In the genomic region with DNA sequence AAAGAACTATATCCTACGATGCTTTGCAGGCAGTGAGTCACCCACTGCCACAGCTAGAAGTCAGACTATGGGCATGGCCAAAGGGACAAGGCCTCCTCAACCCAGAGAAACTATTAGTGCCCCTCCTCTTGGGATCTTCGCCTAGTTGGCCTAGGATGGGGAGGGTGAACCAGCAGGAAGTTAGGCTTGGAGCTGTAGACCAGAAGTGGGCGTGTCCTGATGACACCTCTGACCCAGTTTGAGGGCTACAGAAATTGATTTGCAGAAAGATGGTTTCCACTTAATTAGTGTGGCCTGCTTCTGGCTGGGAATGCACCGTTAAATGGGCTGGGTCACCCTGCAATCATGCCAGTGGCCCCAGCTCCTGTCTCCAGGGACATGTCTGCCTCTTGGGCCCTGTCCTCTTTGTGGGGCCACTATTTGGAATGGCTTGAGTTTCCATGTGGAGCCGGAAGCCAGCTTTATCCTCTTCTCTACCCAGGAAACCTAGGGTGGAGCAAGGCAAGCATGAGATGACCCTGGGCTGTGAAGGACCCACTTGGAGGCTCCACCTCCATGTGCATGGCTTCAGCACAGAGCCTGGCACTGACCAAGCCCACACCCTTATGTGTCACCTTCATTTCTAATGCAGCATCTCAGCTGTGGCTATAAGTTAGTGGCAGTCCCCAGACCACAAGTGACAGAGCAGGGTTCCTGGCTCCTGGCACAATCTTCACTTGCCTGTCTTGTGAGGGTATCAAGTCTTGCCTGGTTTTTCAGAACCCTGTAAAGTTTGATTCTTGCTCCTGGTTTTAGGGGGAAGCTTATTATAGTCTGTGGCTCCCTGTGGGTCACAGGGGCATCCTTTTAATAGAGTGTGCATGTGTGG, we compare ENCODE assay signal across 19 mouse cellular contexts. TPM values are rescaled to one million over a fixed set of nuclear protein-coding genes. Genes with fewer than 3 reads are reported as not detected.
A peak's percentile ranks its signal among the peaks of the same experiment; 100 is the strongest.
DNase-seq lines count a peak whose midpoint lies in the region; ATAC-seq and TF ChIP-seq lines count a peak whose summit lies in the region.
"Had no signal": no experiment of that assay in that cellular context is flagged by ENCODE, and none has a peak within 500 bp of the region (broad histone marks: within the 10 kb centered on the region; RNA-seq: fewer than 3 reads in every experiment).

No protein-coding gene starts in this region.

- H3K4me3 ChIP-seq in left cerebral cortex, adult 2 months = no peak overlapping the region
- H3K4me3 ChIP-seq in CH12.LX (replicated peaks in 1 of 3; ENCODE audit: low read depth in 2 of 3, low read length in 2 of 3, poor library complexity in 1 of 3) = peak overlapping the region in 1 of 3 experiments; percentile 21
- no peak overlapping the region for H3K4me3 ChIP-seq in liver, postnatal 0 days (ENCODE audit: low read depth, low read length)
- H3K4me3 ChIP-seq: embryonic facial prominence, embryonic 15.5 days; heart, embryonic 12.5 days; hindbrain, embryonic 15.5 days; liver, embryonic 15.5 days; neural tube, embryonic 12.5 days; stomach, embryonic 15.5 days had no signal

- no peak for TF ChIP-seq RAD21 in CH12.LX (IDR thresholded peaks at IDR 0.05; ENCODE audit: low read depth, low read length)

- peaks cover 64 to 97% of the 10 kb centered on the region in 2 experiments for H3K4me1 ChIP-seq in CH12.LX (ENCODE audit: control insufficient read depth in 1 of 2, insufficient read depth in 2 of 2)
- H3K4me1 ChIP-seq in liver, postnatal 0 days (ENCODE audit: insufficient read depth) = peaks cover 4% of the 10 kb centered on the region; the same call in 1 of the 2 replicates
- H3K4me1 ChIP-seq: embryonic facial prominence, embryonic 15.5 days; liver, embryonic 15.5 days; stomach, embryonic 15.5 days had no signal

- TF ChIP-seq POLR2A in CH12.LX (IDR thresholded peaks at IDR 0.05; ENCODE audit: low read depth, low read length) = peak; percentile 30; the same call in 1 of the 2 replicates

- no peaks in the 10 kb centered on the region for H3K27me3 ChIP-seq in CH12.LX (replicated peaks)
- H3K27me3 ChIP-seq in liver, postnatal 0 days (ENCODE audit: insufficient read depth, low read length) = no peaks in the 10 kb centered on the region
- H3K27me3 ChIP-seq: embryonic facial prominence, embryonic 15.5 days; heart, embryonic 12.5 days; hindbrain, embryonic 15.5 days; neural tube, embryonic 12.5 days; stomach, embryonic 15.5 days had no signal

- TF ChIP-seq EP300 in CH12.LX (IDR thresholded peaks at IDR 0.05; ENCODE audit: low read length) = no peak; the same call in 1 of the 2 replicates
- TF ChIP-seq EP300 in liver, postnatal 0 days (IDR thresholded peaks at IDR 0.05; ENCODE audit: low read depth) = no peak

- in situ Hi-C loops in CH12.LX (cut with MboI; ENCODE audit: low pct_ligation_motif_present, low pct_unique_long_range_greater_than_20kb, low sequenced_read_pairs) = loop anchor here (10.0 kb wide), 1 partner anchor 53 kb away; a partner anchor contains a TSS

- WGBS in liver, postnatal 0 days (ENCODE audit: insufficient replicate concordance) = 59% methylated on average over 5 of the region's 5 CpGs

- peaks cover 41% of the 10 kb centered on the region for H3K79me2 ChIP-seq in CH12.LX (replicated peaks; ENCODE audit: control insufficient read depth, extremely low read depth, insufficient read depth, poor library complexity, severe bottlenecking)

- no peaks in the 10 kb centered on the region for H3K9me3 ChIP-seq in CH12.LX (replicated peaks; ENCODE audit: low read length)
- H3K9me3 ChIP-seq in liver, postnatal 0 days (ENCODE audit: low read length) = no peaks in the 10 kb centered on the region
- H3K9me3 ChIP-seq: embryonic facial prominence, embryonic 15.5 days; heart, embryonic 12.5 days; hindbrain, embryonic 15.5 days; liver, embryonic 15.5 days; neural tube, embryonic 12.5 days; stomach, embryonic 15.5 days had no signal

- H3K36me3 ChIP-seq in CH12.LX (replicated peaks in 1 of 2; ENCODE audit: control insufficient read depth in 1 of 2, insufficient read depth in 1 of 2, low read length in 1 of 2) = peaks cover 41 to 69% of the 10 kb centered on the region in 2 experiments
- no peaks in the 10 kb centered on the region for H3K36me3 ChIP-seq in liver, postnatal 0 days (replicated peaks; ENCODE audit: insufficient read depth, low read length)
- H3K36me3 ChIP-seq: embryonic facial prominence, embryonic 15.5 days; heart, embryonic 12.5 days; hindbrain, embryonic 15.5 days; liver, embryonic 15.5 days; neural tube, embryonic 12.5 days; stomach, embryonic 15.5 days had no signal

- dilution Hi-C loops in CH12.LX (cut with MboI; ENCODE audit: extremely low pct_ligation_motif_present, extremely low pct_unique_long_range_greater_than_20kb, low sequenced_read_pairs) = no loop called here

- intact Hi-C loops in left cerebral cortex, adult 2 months (cut with DNase I) = no loop called here

- H3K9ac ChIP-seq in CH12.LX (ENCODE audit: insufficient read depth, low read depth) = peak overlapping the region; percentile 65
- H3K9ac ChIP-seq in liver, postnatal 0 days (replicated peaks) = no peak overlapping the region
- H3K9ac ChIP-seq: embryonic facial prominence, embryonic 15.5 days; heart, embryonic 12.5 days; hindbrain, embryonic 15.5 days; liver, embryonic 15.5 days; neural tube, embryonic 12.5 days; stomach, embryonic 15.5 days had no signal

- ATAC-seq in liver, postnatal 0 days = no peak
- no peak for ATAC-seq in erythroblast, adult 5-6 weeks (replicated peaks; ENCODE audit: low FRiP score, poor library complexity, severe bottlenecking)

- H3K27ac ChIP-seq in left cerebral cortex, adult 2 months = peak overlapping the region; percentile 20; the same call in 1 of the 2 replicates
- H3K27ac ChIP-seq in CH12.LX (ENCODE audit: insufficient read depth, low read depth) = peak overlapping the region; percentile 99
- H3K27ac ChIP-seq in liver, postnatal 0 days (ENCODE audit: low read depth) = no peak overlapping the region
- H3K27ac ChIP-seq: embryonic facial prominence, embryonic 15.5 days; hindbrain, embryonic 15.5 days; liver, embryonic 15.5 days; neural tube, embryonic 12.5 days; stomach, embryonic 15.5 days had no signal

- peak overlapping the region; percentile 48 for H3K4me2 ChIP-seq in CH12.LX (ENCODE audit: insufficient read depth, low read depth, poor library complexity, severe bottlenecking)
- no peak overlapping the region for H3K4me2 ChIP-seq in liver, postnatal 0 days (ENCODE audit: low read depth, low read length)
- H3K4me2 ChIP-seq: embryonic facial prominence, embryonic 15.5 days; heart, embryonic 12.5 days; hindbrain, embryonic 15.5 days; liver, embryonic 15.5 days; neural tube, embryonic 12.5 days; stomach, embryonic 15.5 days had no signal

- no peak for TF ChIP-seq CTCF in left cerebral cortex, adult 2 months (IDR thresholded peaks at IDR 0.05)
- no peak for TF ChIP-seq CTCF in CH12.LX (conservative IDR thresholded peaks at IDR 0.05 in 1 of 2, IDR thresholded peaks at IDR 0.05 in 1 of 2; ENCODE audit: low read depth in 2 of 2, low read length in 2 of 2)
- TF ChIP-seq CTCF in liver, postnatal 0 days (IDR thresholded peaks at IDR 0.05; ENCODE audit: low read depth) = no peak

- no peak for DNase-seq in left cerebral cortex, adult 2 months (ENCODE audit: extremely low spot score in 1 of 2, low spot score in 2 of 2)
- DNase-seq in left cerebral cortex, adult 11 months (ENCODE audit: low spot score) = no peak
- peak; percentile 59 for DNase-seq in CD4-positive helper T cell, adult 2 months (ENCODE audit: low read depth, low spot score)
- DNase-seq in CH12.LX (ENCODE audit: extremely low read depth) = peak; percentile 65
- peak; percentile 65 to 81 for DNase-seq in natural killer cell, adult 2 months (ENCODE audit: low spot score in 2 of 2)
- DNase-seq in liver, postnatal 0 days = no peak
- DNase-seq in left cerebral cortex, adult 18-20 months (ENCODE audit: low spot score in 2 of 2) = no peak
- DNase-seq: cerebellum, postnatal 10 days; embryo, embryonic 11 days; gastrocnemius, postnatal 25 days; heart, postnatal 36 days; lung, postnatal 14 days had no signal

TF ChIP-seq in CH12.LX, 34 proteins besides CTCF, POLR2A, EP300 and RAD21 (continues in another document):
- TF ChIP-seq ELF1 (IDR thresholded peaks at IDR 0.05; ENCODE audit: low read depth, low read length) = peak; percentile 51
- peak; percentile 43; the same call in 1 of the 2 replicates for TF ChIP-seq CHD2 (IDR thresholded peaks at IDR 0.05; ENCODE audit: low read length)
- 0 out of 2 replicates have a peak, but pooled peaks have one; percentile 68 for TF ChIP-seq ZMIZ1 (IDR thresholded peaks at IDR 0.05; ENCODE audit: low read depth, low read length)
- no peak for TF ChIP-seq HCFC1 (IDR thresholded peaks at IDR 0.05; ENCODE audit: low read depth, low read length)
- TF ChIP-seq ZC3H11A (IDR thresholded peaks at IDR 0.05; ENCODE audit: low read depth, low read length) = no peak
- no peak for TF ChIP-seq PAX5 (IDR thresholded peaks at IDR 0.05; ENCODE audit: low read length)
- no peak for TF ChIP-seq ZKSCAN1 (IDR thresholded peaks at IDR 0.05; ENCODE audit: borderline replicate concordance, low read depth, low read length)
- TF ChIP-seq MEF2A (IDR thresholded peaks at IDR 0.05; ENCODE audit: borderline replicate concordance, low read depth, low read length) = peak; percentile 41; the same call in 1 of the 2 replicates
- TF ChIP-seq MAX (IDR thresholded peaks at IDR 0.05; ENCODE audit: low read length) = peak; percentile 45; the same call in 1 of the 2 replicates
- TF ChIP-seq MAFK (IDR thresholded peaks at IDR 0.05; ENCODE audit: insufficient replicate concordance, low read length) = no peak
- no peak for TF ChIP-seq UBTF (IDR thresholded peaks at IDR 0.05; ENCODE audit: low read depth, low read length)
- peak; percentile 79 for TF ChIP-seq ETS1 (conservative IDR thresholded peaks at IDR 0.05; ENCODE audit: low read depth, low read length)

RNA-seq across cellular contexts. Expression of a gene that starts 50.1 kb away (rescaled TPM):
- 1 to 10 TPM; 1.2 to 1.6 TPM for total RNA-seq in left cerebral cortex, adult 2 months (2021)
- total RNA-seq in CH12.LX (2012; rRNA removed) (12.2 and 14.1 TPM in 2 replicates), CH12.LX (2014; rRNA removed) (16.1 and 19.8 TPM in 2 replicates)
- polyA plus RNA-seq in CH12.LX (2012; ENCODE audit: insufficient read length, low read depth) = 12.4 and 15.5 TPM in 2 replicates
- 5.0 and 5.7 TPM in 2 replicates for polyA plus RNA-seq in liver, postnatal 0 days (2015; fragmentation: Nextera tagmentation; extraction: Ambion mirVana)
- under 1 TPM; 0.94 to 0.98 TPM for total RNA-seq in left cerebral cortex, adult 18-20 months (2021)
- 0.96 and 3.8 TPM in 2 replicates for total RNA-seq in erythroblast, adult 5-6 weeks (2015; ENCODE audit: low replicate concordance)
- total RNA-seq in erythroblast, adult 5-6 weeks (2017; ENCODE audit: low replicate concordance) = 2.1 and 4.5 TPM in 2 replicates

RNA-seq across cellular contexts. Expression of a gene that starts 52.6 kb away (rescaled TPM):
- 100 to 1,000 TPM; 135 to 138 TPM for total RNA-seq in left cerebral cortex, adult 2 months (2021)
- 49.3 and 52.0 TPM in 2 replicates for total RNA-seq in CH12.LX (2012; rRNA removed)
- total RNA-seq in CH12.LX (2014; rRNA removed) = 28.9 and 37.7 TPM in 2 replicates
- 49.4 and 55.7 TPM in 2 replicates for polyA plus RNA-seq in CH12.LX (2012; ENCODE audit: insufficient read length, low read depth)
- 2.5 and 2.9 TPM in 2 replicates for polyA plus RNA-seq in liver, postnatal 0 days (2015; fragmentation: Nextera tagmentation; extraction: Ambion mirVana)
- 100 to 1,000 TPM; 124 to 132 TPM for total RNA-seq in left cerebral cortex, adult 18-20 months (2021)
- not detected in 2 replicates for total RNA-seq in erythroblast, adult 5-6 weeks (2015; ENCODE audit: low replicate concordance)
- total RNA-seq in erythroblast, adult 5-6 weeks (2017; ENCODE audit: low replicate concordance) = 0.14 TPM in 1 of 2 replicates, not detected in the other

Comparison
In these comparisons a context has a peak if more than half of its experiments do, and no peak if none do; other contexts are left out.
1. DNase-seq: peak in CD4-positive helper T cell, adult 2 months (single experiment), CH12.LX (single experiment) and natural killer cell, adult 2 months (2 of 2); none in left cerebral cortex, adult 2 months (0 of 2), left cerebral cortex, adult 11 months (single experiment), liver, postnatal 0 days (single experiment) and left cerebral cortex, adult 18-20 months (0 of 2).
2. RNA of a gene that starts 52.6 kb away (total RNA-seq): 135 to 138 TPM in left cerebral cortex, adult 2 months, 124 to 132 TPM in left cerebral cortex, adult 18-20 months and 28.9 to 52.0 TPM in CH12.LX; 0.14 TPM in erythroblast, adult 5-6 weeks; every median in the first group is over 10 times any median in the second.